Mouse (Mus musculus): ENCODE data around the gene Akap13. TPM values are rescaled to one million over a fixed set of nuclear protein-coding genes. Genes with fewer than 3 reads are reported as not detected.

Akap13 gene
- polyA plus RNA-seq, 1 experiment from 2014 or later = 17.4 TPM

DNA sequence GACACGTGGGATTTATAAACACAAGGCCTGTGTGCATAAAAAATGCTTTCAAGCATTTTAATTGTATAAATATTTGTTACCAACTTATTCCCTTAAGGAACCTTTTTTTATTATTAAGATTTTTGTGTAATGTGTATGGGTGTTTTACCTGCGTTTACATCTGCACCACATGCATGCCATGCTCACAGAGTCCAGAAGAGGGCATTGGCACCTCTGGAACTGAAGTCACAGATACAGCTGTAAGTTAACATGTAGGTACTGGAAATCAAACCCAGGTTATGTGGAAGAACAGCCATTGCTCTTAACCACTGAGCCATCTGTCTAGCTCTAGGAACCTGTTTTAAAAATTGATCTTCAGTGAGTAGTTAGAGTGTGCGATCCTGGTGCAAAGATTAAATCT, 232.8 kb downstream of the Akap13 start:
- Histone ChIP-seq H3K4me2 (replicated peaks; ENCODE audit: low read depth) (no peak overlapping the region), H3K9ac (ENCODE audit: low read depth, low read length) (no peak overlapping the region), H3K4me3 (ENCODE audit: low read depth, low read length) (no peak overlapping the region), H3K36me3 (ENCODE audit: control insufficient read depth, insufficient read depth) (peaks cover 32% of the 10 kb centered on the region), H3K27ac (ENCODE audit: low read depth, low read length) (no peak overlapping the region), H3K27me3 (replicated peaks; ENCODE audit: control insufficient read depth, insufficient read depth, low read length) (no peaks in the 10 kb centered on the region), H3K4me1 (replicated peaks; ENCODE audit: control insufficient read depth, insufficient read depth, low read length) (no peaks in the 10 kb centered on the region), H3K9me3 (ENCODE audit: control insufficient read depth) (no peaks in the 10 kb centered on the region)
- WGBS = 83% methylated on average over 3 of the region's 3 CpGs
- peak; percentile 45 for TF ChIP-seq CTCF (IDR thresholded peaks at IDR 0.05; ENCODE audit: low read depth)
- ATAC-seq = no peak

DNA sequence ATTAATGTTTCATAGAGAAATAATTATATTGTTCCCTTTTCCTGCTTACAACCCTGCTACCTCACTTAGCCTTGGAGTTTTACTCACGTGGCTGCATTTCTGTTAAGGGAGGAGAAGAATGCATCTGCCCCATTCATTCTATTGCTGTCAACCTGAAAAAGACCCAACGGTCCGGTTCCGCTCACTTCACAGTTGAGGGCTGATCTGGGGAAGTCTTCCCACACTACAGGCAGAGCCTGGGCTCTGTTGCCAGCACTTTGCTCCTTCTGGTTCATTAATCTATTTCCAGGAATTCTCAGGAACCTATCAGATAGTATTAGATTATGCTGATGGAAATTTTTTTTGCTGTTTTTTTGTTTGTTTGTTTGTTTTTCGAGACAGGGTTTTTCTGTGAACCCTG, 239.4 kb downstream of the Akap13 start:
- H3K4me1 ChIP-seq (replicated peaks; ENCODE audit: control insufficient read depth, insufficient read depth, low read length) = no peaks in the 10 kb centered on the region
- H3K4me3 ChIP-seq (ENCODE audit: low read depth, low read length) = no peak overlapping the region
- no peaks in the 10 kb centered on the region for H3K9me3 ChIP-seq (ENCODE audit: control insufficient read depth)
- no peaks in the 10 kb centered on the region for H3K27me3 ChIP-seq (replicated peaks; ENCODE audit: control insufficient read depth, insufficient read depth, low read length)
- no peak for ATAC-seq
- 94% methylated on average over 5 of the region's 5 CpGs for WGBS
- no peak overlapping the region for H3K9ac ChIP-seq (ENCODE audit: low read depth, low read length)
- H3K4me2 ChIP-seq (replicated peaks; ENCODE audit: low read depth) = no peak overlapping the region
- H3K36me3 ChIP-seq (ENCODE audit: control insufficient read depth, insufficient read depth) = peaks cover 34% of the 10 kb centered on the region
- no peak for TF ChIP-seq CTCF (IDR thresholded peaks at IDR 0.05; ENCODE audit: low read depth)
- no peak overlapping the region for H3K27ac ChIP-seq (ENCODE audit: low read depth, low read length)

DNA sequence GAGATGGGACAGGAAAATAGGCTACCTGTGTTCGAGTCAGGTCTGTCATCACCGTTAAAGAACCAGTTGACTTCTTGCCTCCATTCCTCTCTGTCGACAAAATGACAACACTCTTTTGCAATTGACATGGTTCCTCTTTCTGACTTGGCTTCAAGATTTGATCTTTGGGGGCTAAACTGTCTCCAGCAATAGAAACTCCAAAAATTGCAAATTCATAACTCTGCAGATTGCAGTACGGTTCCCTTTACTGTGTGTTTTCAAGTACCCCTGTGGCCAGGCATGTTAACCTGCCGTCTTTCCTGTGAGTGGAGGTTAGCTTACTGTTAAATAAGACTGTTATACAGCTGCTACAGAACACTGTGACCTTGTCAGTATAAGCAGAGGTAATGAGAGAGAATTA, 244.5 kb downstream of the Akap13 start:
- H3K4me1 ChIP-seq (replicated peaks; ENCODE audit: control insufficient read depth, insufficient read depth, low read length) = no peaks in the 10 kb centered on the region
- H3K9ac ChIP-seq (ENCODE audit: low read depth, low read length) = no peak overlapping the region
- ATAC-seq = no peak
- H3K4me2 ChIP-seq (replicated peaks; ENCODE audit: low read depth) = no peak overlapping the region
- WGBS = 90% methylated on average over 5 of the region's 5 CpGs
- H3K27ac ChIP-seq (ENCODE audit: low read depth, low read length) = no peak overlapping the region; the same call in 1 of the 2 replicates
- H3K4me3 ChIP-seq (ENCODE audit: low read depth, low read length) = no peak overlapping the region
- no peaks in the 10 kb centered on the region for H3K9me3 ChIP-seq (ENCODE audit: control insufficient read depth)
- no peak for TF ChIP-seq CTCF (IDR thresholded peaks at IDR 0.05; ENCODE audit: low read depth)
- H3K36me3 ChIP-seq (ENCODE audit: control insufficient read depth, insufficient read depth) = peaks cover 48% of the 10 kb centered on the region
- H3K27me3 ChIP-seq (replicated peaks; ENCODE audit: control insufficient read depth, insufficient read depth, low read length) = no peaks in the 10 kb centered on the region

DNA sequence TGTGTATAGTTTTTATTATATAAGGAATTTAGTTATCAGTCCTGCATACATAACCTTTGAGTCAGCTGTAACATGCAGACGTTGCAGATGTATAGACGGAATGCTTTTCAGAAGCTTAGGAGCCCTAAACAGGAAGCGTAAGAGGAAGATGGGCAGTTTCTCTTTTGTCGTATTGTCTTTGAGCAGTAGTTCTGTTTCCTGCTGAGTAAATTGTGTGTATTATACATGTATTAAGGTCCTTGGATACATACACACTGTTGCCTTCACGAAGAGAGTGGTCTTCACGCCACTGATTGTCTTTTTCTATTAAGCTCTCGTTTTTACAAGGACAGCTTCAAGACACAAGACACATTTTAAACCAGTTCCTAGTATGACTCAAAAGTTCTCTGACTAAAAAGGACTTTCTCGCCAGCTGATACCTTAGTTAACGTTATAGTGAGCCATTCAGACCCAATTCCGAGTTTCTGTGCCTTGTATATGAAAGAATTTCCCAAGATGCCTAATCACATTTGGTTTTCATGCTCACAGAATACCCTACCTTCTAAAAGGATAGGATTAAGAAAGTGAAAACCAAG, 245.5 kb downstream of the Akap13 start:
- WGBS = 75% methylated on average over 10 of the region's 10 CpGs
- H3K4me3 ChIP-seq (ENCODE audit: low read depth, low read length) = no peak overlapping the region
- no peaks in the 10 kb centered on the region for H3K9me3 ChIP-seq (ENCODE audit: control insufficient read depth)
- no peaks in the 10 kb centered on the region for H3K4me1 ChIP-seq (replicated peaks; ENCODE audit: control insufficient read depth, insufficient read depth, low read length)
- H3K36me3 ChIP-seq (ENCODE audit: control insufficient read depth, insufficient read depth) = peaks cover 56% of the 10 kb centered on the region
- H3K27ac ChIP-seq (ENCODE audit: low read depth, low read length) = no peak overlapping the region
- no peaks in the 10 kb centered on the region for H3K27me3 ChIP-seq (replicated peaks; ENCODE audit: control insufficient read depth, insufficient read depth, low read length)
- TF ChIP-seq CTCF (IDR thresholded peaks at IDR 0.05; ENCODE audit: low read depth) = no peak
- H3K4me2 ChIP-seq (replicated peaks; ENCODE audit: low read depth) = no peak overlapping the region
- no peak; the same call in 1 of the 2 replicates for ATAC-seq
- no peak overlapping the region for H3K9ac ChIP-seq (ENCODE audit: low read depth, low read length)

- Histone ChIP-seq H3K27me3 (replicated peaks; ENCODE audit: control insufficient read depth, insufficient read depth, low read length) (no peaks in the 10 kb centered on the region), H3K4me1 (replicated peaks; ENCODE audit: control insufficient read depth, insufficient read depth, low read length) (no peaks in the 10 kb centered on the region), H3K9me3 (ENCODE audit: control insufficient read depth) (no peaks in the 10 kb centered on the region), H3K27ac (ENCODE audit: low read depth, low read length) (no peak overlapping the region), H3K4me3 (ENCODE audit: low read depth, low read length) (no peak overlapping the region), H3K4me2 (replicated peaks; ENCODE audit: low read depth) (no peak overlapping the region), H3K36me3 (ENCODE audit: control insufficient read depth, insufficient read depth) (peaks cover 57% of the 10 kb centered on the region), H3K9ac (ENCODE audit: low read depth, low read length) (no peak overlapping the region)
- no peak for ATAC-seq
- 72% methylated on average over 7 of the region's 7 CpGs for WGBS
- TF ChIP-seq CTCF (IDR thresholded peaks at IDR 0.05; ENCODE audit: low read depth) = no peak
Measured at GRCm38 (mm10) chr7:75701761-75702160, 246.4 kb downstream of the Akap13 start.

DNA sequence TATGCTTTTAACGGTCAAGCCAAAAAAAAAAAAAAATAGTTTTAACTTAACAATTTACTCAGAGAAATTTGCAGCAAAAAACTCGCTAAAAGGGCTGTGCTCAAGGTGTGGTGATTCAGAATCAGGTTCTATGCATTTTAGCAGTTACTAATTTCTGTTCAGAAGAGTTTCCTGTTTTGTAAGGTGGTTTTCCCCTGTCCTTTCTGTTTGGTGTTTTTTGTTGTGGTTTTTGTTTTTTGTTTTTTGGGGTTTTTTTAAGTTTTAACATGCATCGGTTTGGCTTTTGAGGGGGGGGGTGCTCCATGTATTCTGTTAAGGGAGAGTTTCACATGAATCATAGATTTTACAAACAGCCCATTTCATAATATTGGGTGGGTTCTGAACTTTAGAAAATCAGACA, 247.0 kb downstream of the Akap13 start:
- no peaks in the 10 kb centered on the region for H3K9me3 ChIP-seq (ENCODE audit: control insufficient read depth)
- H3K4me1 ChIP-seq (replicated peaks; ENCODE audit: control insufficient read depth, insufficient read depth, low read length) = no peaks in the 10 kb centered on the region
- no peak overlapping the region for H3K4me3 ChIP-seq (ENCODE audit: low read depth, low read length)
- H3K9ac ChIP-seq (ENCODE audit: low read depth, low read length) = no peak overlapping the region
- 88% methylated on average over 3 of the region's 3 CpGs for WGBS
- TF ChIP-seq CTCF (IDR thresholded peaks at IDR 0.05; ENCODE audit: low read depth) = no peak
- no peak overlapping the region for H3K27ac ChIP-seq (ENCODE audit: low read depth, low read length)
- no peak for ATAC-seq
- peaks cover 59% of the 10 kb centered on the region for H3K36me3 ChIP-seq (ENCODE audit: control insufficient read depth, insufficient read depth)
- H3K27me3 ChIP-seq (replicated peaks; ENCODE audit: control insufficient read depth, insufficient read depth, low read length) = no peaks in the 10 kb centered on the region
- H3K4me2 ChIP-seq (replicated peaks; ENCODE audit: low read depth) = no peak overlapping the region

All from intestine, postnatal 0 days (tissue).